Mouse (Mus musculus) MEL (cell line): Measurements from ENCODE around the gene Pno1. TPM values are rescaled to one million over a fixed set of nuclear protein-coding genes. Genes with fewer than 3 reads are reported as not detected.

ENCODE experiments used
- polyA plus RNA-seq, 2 experiments: library from polyadenylated mRNA; stranded (reverse) in 1 of 2; unstranded in 1 of 2; fragments of >175 nt in 1 of 2; fragments of >200 nt in 1 of 2; gene quantifications; 2 replicates each; pipeline versions ENCODE4 v1.2.1 to v1.2.4; 2012; ENCODE audit warnings: low replicate concordance in 2 of 2, low read depth in 1 of 2; ENCODE audit not compliant: insufficient read length in 2 of 2, insufficient read depth in 1 of 2, missing spikeins in 1 of 2
- total RNA-seq: library from RNA; depleted of rRNA; stranded (reverse); fragments of 300-350 nt; gene quantifications from 2 replicates; pipeline ENCODE4 v1.2.3, GENCODE M21; 2012; rRNA removed

The Pno1 gene
- total and polyA plus RNA-seq, 3 experiments, result 64.4 to 1,147 (median 121) TPM

Other genes with a start within 250 kb of the Pno1 start
- gene Cnrip1, start 160.0 kb downstream of the Pno1 start, total RNA-seq, result not detected in 2 replicates
- gene Cnrip1, start 160.0 kb downstream of the Pno1 start, polyA plus RNA-seq, result not detected
- 51.5 and 98.6 TPM in 2 replicates for gene Plek, start 159.2 kb downstream of the Pno1 start, total RNA-seq
- 100 to 1,000 TPM in 1 of 2 experiments, 10 to 100 TPM in 1; 76.7 to 357 TPM for gene Plek, start 159.2 kb downstream of the Pno1 start, polyA plus RNA-seq
- 48.8 and 55.5 TPM in 2 replicates for gene Ppp3r1, start 52.3 kb downstream of the Pno1 start, total RNA-seq
- gene Ppp3r1, start 52.3 kb downstream of the Pno1 start, polyA plus RNA-seq, result 10 to 100 TPM; 63.8 to 67.9 TPM
- gene Wdr92, start 29.5 kb downstream of the Pno1 start, total RNA-seq, result 58.9 and 63.8 TPM in 2 replicates
- gene Wdr92, start 29.5 kb downstream of the Pno1 start, polyA plus RNA-seq, result 10 to 100 TPM in 1 of 2 experiments, not detected in 1; 34.5 TPM
- gene C1d, start 46.0 kb upstream of the Pno1 start, total RNA-seq, result 69.2 and 72.3 TPM in 2 replicates
- gene C1d, start 46.0 kb upstream of the Pno1 start, polyA plus RNA-seq, result 10 to 100 TPM in 1 of 2 experiments, not detected in 1; 35.2 TPM